Mouse (Mus musculus): ENCODE measurements around the gene Gabbr2. TPM values are rescaled to one million over a fixed set of nuclear protein-coding genes. Genes with fewer than 3 reads are reported as not detected.

Gene Gabbr2
- polyA plus RNA-seq (2015; fragmentation: Nextera tagmentation; extraction: Ambion mirVana) = 0.11 and 0.13 TPM in 2 replicates

GRCm38 (mm10) chr4:46991016-46991958 is at the start of gene Gabbr2:
Gabbr2 (minus strand) TSS chr4:46991873.
- under 1% methylated on average over 64 of the region's 134 CpGs for WGBS
- no peak for ATAC-seq (ENCODE audit: low FRiP score, low TSS enrichment)
- no peaks in the 10 kb centered on the region for H3K36me3 ChIP-seq (ENCODE audit: insufficient read depth, low read length)
- no peak within 1 kb of the TSS for H3K27ac ChIP-seq (ENCODE audit: low read length)
- peak within 1 kb of the TSS; percentile 53 for H3K4me3 ChIP-seq (ENCODE audit: low read length)
- peaks cover 68% of the 10 kb centered on the region for H3K27me3 ChIP-seq (ENCODE audit: insufficient read depth, low read length)
- no peak within 1 kb of the TSS for H3K9ac ChIP-seq (replicated peaks; ENCODE audit: low read length)
- peaks cover 16% of the 10 kb centered on the region for H3K4me1 ChIP-seq (ENCODE audit: insufficient read depth, low read length)
- H3K4me2 ChIP-seq (replicated peaks; ENCODE audit: low read depth, low read length) = peak within 1 kb of the TSS; percentile 96
- H3K9me3 ChIP-seq (ENCODE audit: low read length) = no peaks in the 10 kb centered on the region

GRCm38 (mm10) chr4:47039586-47039985 is 47.9 kb upstream of the Gabbr2 start:
- no peak overlapping the region for H3K27ac ChIP-seq (ENCODE audit: low read length)
- no peaks in the 10 kb centered on the region for H3K9me3 ChIP-seq (ENCODE audit: low read length)
- peaks cover 16% of the 10 kb centered on the region; the same call in 1 of the 2 replicates for H3K36me3 ChIP-seq (ENCODE audit: insufficient read depth, low read length)
- no peak overlapping the region for H3K4me2 ChIP-seq (replicated peaks; ENCODE audit: low read depth, low read length)
- no peak overlapping the region for H3K9ac ChIP-seq (replicated peaks; ENCODE audit: low read length)
- H3K4me1 ChIP-seq (ENCODE audit: insufficient read depth, low read length) = no peaks in the 10 kb centered on the region
- H3K4me3 ChIP-seq (ENCODE audit: low read length) = no peak overlapping the region
- 0 out of 2 replicates have a peak, but pooled peaks cover 3% of the 10 kb centered on the region for H3K27me3 ChIP-seq (ENCODE audit: insufficient read depth, low read length)
- ATAC-seq (ENCODE audit: low FRiP score, low TSS enrichment) = no peak
- 90% methylated on average over 10 of the region's 10 CpGs for WGBS

- Histone ChIP-seq H3K4me2 (replicated peaks; ENCODE audit: low read depth, low read length) (no peak overlapping the region), H3K4me3 (ENCODE audit: low read length) (no peak overlapping the region), H3K9me3 (ENCODE audit: low read length) (no peaks in the 10 kb centered on the region), H3K27ac (ENCODE audit: low read length) (no peak overlapping the region), H3K27me3 (ENCODE audit: insufficient read depth, low read length) (0 out of 2 replicates have a peak, but pooled peaks cover 3% of the 10 kb centered on the region), H3K9ac (replicated peaks; ENCODE audit: low read length) (no peak overlapping the region), H3K4me1 (ENCODE audit: insufficient read depth, low read length) (no peaks in the 10 kb centered on the region), H3K36me3 (ENCODE audit: insufficient read depth, low read length) (peaks cover 19% of the 10 kb centered on the region; the same call in 1 of the 2 replicates)
- ATAC-seq (ENCODE audit: low FRiP score, low TSS enrichment) = peak; percentile 44; the same call in 1 of the 2 replicates
- WGBS = 15% methylated on average over 5 of the region's 5 CpGs
Observed at GRCm38 (mm10) chr4:47037321-47037657, 45.6 kb upstream of the Gabbr2 start.

- H3K9me3 ChIP-seq (ENCODE audit: low read length) = no peaks in the 10 kb centered on the region
- ATAC-seq (ENCODE audit: low FRiP score, low TSS enrichment) = 0 out of 2 replicates have a peak, but pooled peaks have one; percentile 47
Observed at GRCm38 (mm10) chr4:47036486-47037320, 45.0 kb upstream of the Gabbr2 start.

GRCm38 (mm10) chr4:47035536-47035935 is 43.9 kb upstream of the Gabbr2 start:
- Histone ChIP-seq H3K9ac (replicated peaks; ENCODE audit: low read length) (no peak overlapping the region), H3K4me2 (replicated peaks; ENCODE audit: low read depth, low read length) (no peak overlapping the region), H3K27ac (ENCODE audit: low read length) (no peak overlapping the region), H3K27me3 (ENCODE audit: insufficient read depth, low read length) (0 out of 2 replicates have a peak, but pooled peaks cover 3% of the 10 kb centered on the region), H3K36me3 (ENCODE audit: insufficient read depth, low read length) (peaks cover 17% of the 10 kb centered on the region; the same call in 1 of the 2 replicates), H3K4me3 (ENCODE audit: low read length) (no peak overlapping the region), H3K9me3 (ENCODE audit: low read length) (no peaks in the 10 kb centered on the region), H3K4me1 (ENCODE audit: insufficient read depth, low read length) (no peaks in the 10 kb centered on the region)
- WGBS = 67% methylated on average over 14 of the region's 14 CpGs
- ATAC-seq (ENCODE audit: low FRiP score, low TSS enrichment) = no peak

More at GRCm38 (mm10) chr4:47036486-47037320, 45.0 kb upstream of the Gabbr2 start:
- Histone ChIP-seq H3K4me3 (ENCODE audit: low read length) (no peak overlapping the region), H3K9ac (replicated peaks; ENCODE audit: low read length) (no peak overlapping the region), H3K27ac (ENCODE audit: low read length) (no peak overlapping the region), H3K4me2 (replicated peaks; ENCODE audit: low read depth, low read length) (no peak overlapping the region), H3K4me1 (ENCODE audit: insufficient read depth, low read length) (no peaks in the 10 kb centered on the region), H3K36me3 (ENCODE audit: insufficient read depth, low read length) (peaks cover 19% of the 10 kb centered on the region; the same call in 1 of the 2 replicates), H3K27me3 (ENCODE audit: insufficient read depth, low read length) (0 out of 2 replicates have a peak, but pooled peaks cover 3% of the 10 kb centered on the region)
- WGBS = 32% methylated on average over 13 of the region's 13 CpGs

- no peak for ATAC-seq (ENCODE audit: low FRiP score, low TSS enrichment)
- Histone ChIP-seq H3K27ac (ENCODE audit: low read length) (no peak overlapping the region), H3K4me3 (ENCODE audit: low read length) (no peak overlapping the region), H3K9me3 (ENCODE audit: low read length) (no peaks in the 10 kb centered on the region), H3K4me1 (ENCODE audit: insufficient read depth, low read length) (no peaks in the 10 kb centered on the region), H3K4me2 (replicated peaks; ENCODE audit: low read depth, low read length) (no peak overlapping the region), H3K9ac (replicated peaks; ENCODE audit: low read length) (no peak overlapping the region), H3K27me3 (ENCODE audit: insufficient read depth, low read length) (no peaks in the 10 kb centered on the region), H3K36me3 (ENCODE audit: insufficient read depth, low read length) (peaks cover 12% of the 10 kb centered on the region; the same call in 1 of the 2 replicates)
- WGBS = 90% methylated on average over 8 of the region's 8 CpGs
Observed at GRCm38 (mm10) chr4:47032171-47032570, 40.5 kb upstream of the Gabbr2 start.

- Histone ChIP-seq H3K9ac (replicated peaks; ENCODE audit: low read length) (no peak overlapping the region), H3K9me3 (ENCODE audit: low read length) (no peaks in the 10 kb centered on the region), H3K4me2 (replicated peaks; ENCODE audit: low read depth, low read length) (no peak overlapping the region), H3K4me3 (ENCODE audit: low read length) (no peak overlapping the region), H3K27ac (ENCODE audit: low read length) (no peak overlapping the region), H3K36me3 (ENCODE audit: insufficient read depth, low read length) (peaks cover 17% of the 10 kb centered on the region), H3K4me1 (ENCODE audit: insufficient read depth, low read length) (no peaks in the 10 kb centered on the region), H3K27me3 (ENCODE audit: insufficient read depth, low read length) (no peaks in the 10 kb centered on the region)
- WGBS = 75% methylated on average over 5 of the region's 5 CpGs
- no peak for ATAC-seq (ENCODE audit: low FRiP score, low TSS enrichment)
Observed at GRCm38 (mm10) chr4:47028791-47029190, 37.1 kb upstream of the Gabbr2 start.

- Histone ChIP-seq H3K27me3 (ENCODE audit: insufficient read depth, low read length) (no peaks in the 10 kb centered on the region), H3K9ac (replicated peaks; ENCODE audit: low read length) (no peak overlapping the region), H3K4me2 (replicated peaks; ENCODE audit: low read depth, low read length) (no peak overlapping the region), H3K36me3 (ENCODE audit: insufficient read depth, low read length) (peaks cover 17% of the 10 kb centered on the region), H3K9me3 (ENCODE audit: low read length) (no peaks in the 10 kb centered on the region), H3K4me1 (ENCODE audit: insufficient read depth, low read length) (no peaks in the 10 kb centered on the region), H3K4me3 (ENCODE audit: low read length) (no peak overlapping the region), H3K27ac (ENCODE audit: low read length) (no peak overlapping the region)
- ATAC-seq (ENCODE audit: low FRiP score, low TSS enrichment) = no peak
- 74% methylated on average over 6 of the region's 6 CpGs for WGBS
Observed at GRCm38 (mm10) chr4:47023949-47024348, 32.3 kb upstream of the Gabbr2 start.

- Histone ChIP-seq H3K9ac (replicated peaks; ENCODE audit: low read length) (no peak overlapping the region), H3K4me3 (ENCODE audit: low read length) (no peak overlapping the region), H3K4me2 (replicated peaks; ENCODE audit: low read depth, low read length) (no peak overlapping the region), H3K4me1 (ENCODE audit: insufficient read depth, low read length) (no peaks in the 10 kb centered on the region), H3K9me3 (ENCODE audit: low read length) (no peaks in the 10 kb centered on the region), H3K27ac (ENCODE audit: low read length) (no peak overlapping the region), H3K27me3 (ENCODE audit: insufficient read depth, low read length) (no peaks in the 10 kb centered on the region), H3K36me3 (ENCODE audit: insufficient read depth, low read length) (peaks cover 14% of the 10 kb centered on the region)
- peak; percentile 75 for ATAC-seq (ENCODE audit: low FRiP score, low TSS enrichment)
- WGBS = 57% methylated on average over 10 of the region's 10 CpGs
Observed at GRCm38 (mm10) chr4:47022804-47023603, 31.3 kb upstream of the Gabbr2 start.
